ENCODE assay signal across 11 mouse cellular contexts in genomic region chr5:35073992-35074391, GRCm38 (mm10). TPM values are rescaled to one million over a fixed set of nuclear protein-coding genes. Genes with fewer than 3 reads are reported as not detected.
A peak's percentile ranks its signal among the peaks of the same experiment; 100 is the strongest.
DNase-seq lines count a peak whose midpoint lies in the region; ATAC-seq lines count a peak whose summit lies in the region.
"Had no signal": no experiment of that assay in that cellular context is flagged by ENCODE, and none has a peak within 500 bp of the region (broad histone marks: within the 10 kb centered on the region; RNA-seq: fewer than 3 reads in every experiment).

No protein-coding gene starts in this region.

- ATAC-seq in monocyte, adult 5-6 weeks (replicated peaks; ENCODE audit: insufficient number of reproducible peaks, low FRiP score, low TSS enrichment, poor library complexity, severe bottlenecking): no peak

- DNase-seq in testis, postnatal 10 days (ENCODE audit: low spot score): peak; percentile 57
- DNase-seq in testis, postnatal 14 days (ENCODE audit: low spot score): no peak
- DNase-seq in adrenal gland, postnatal 4 days (ENCODE audit: low spot score in 2 of 2): peak; percentile 22 to 55
- peak; percentile 71 to 83 for DNase-seq in gastrocnemius, adult 8-10 months (ENCODE audit: low spot score in 2 of 2)
- peak; percentile 47 for DNase-seq in urinary bladder, postnatal 14 days (ENCODE audit: low spot score)
- DNase-seq in embryo, embryonic 11 days: no peak
- DNase-seq in B cell, adult 2 months: no peak
- DNase-seq: thymus, postnatal 36 days had no signal

RNA-seq across cellular contexts. Expression of gene Dok7, which starts 17.4 kb away (rescaled TPM):
- total RNA-seq in adrenal gland, postnatal 4 days (2021): 10 to 100 TPM; 13.0 to 13.1 TPM
- 10 to 100 TPM; 15.8 to 22.5 (median 19.8) TPM for total RNA-seq in gastrocnemius, adult 8-10 months (2022)
- not detected in 3 replicates for total RNA-seq in monocyte, adult 5-6 weeks (2017)
- total RNA-seq: G1E; granulocyte monocyte progenitor cell, adult 5-6 weeks had no signal

RNA-seq across cellular contexts. Expression of gene Lrpap1, which starts 31.6 kb away (rescaled TPM):
- total RNA-seq in adrenal gland, postnatal 4 days (2021): 100 to 1,000 TPM; 109 to 129 TPM
- 10 to 100 TPM; 18.0 to 28.7 (median 22.3) TPM for total RNA-seq in gastrocnemius, adult 8-10 months (2022)
- total RNA-seq in monocyte, adult 5-6 weeks (2017): 61.2 to 83.5 TPM (median 62.8 TPM) in 3 replicates

RNA-seq across cellular contexts. Expression of gene Hgfac, which starts 32.7 kb away (rescaled TPM):
- total RNA-seq in adrenal gland, postnatal 4 days (2021): 10 to 100 TPM in 1 of 2 experiments, 1 to 10 TPM in 1; 5.6 to 39.9 TPM
- under 1 TPM in 1 of 4 experiments, not detected in 3; 0.45 TPM for total RNA-seq in gastrocnemius, adult 8-10 months (2022)
- not detected in 3 replicates for total RNA-seq in monocyte, adult 5-6 weeks (2017)

Comparison
In these comparisons a context has a peak if more than half of its experiments do, and no peak if none do; other contexts are left out.
1. DNase-seq: peak in testis, postnatal 10 days (single experiment), adrenal gland, postnatal 4 days (2 of 2), gastrocnemius, adult 8-10 months (2 of 2) and urinary bladder, postnatal 14 days (single experiment); none in testis, postnatal 14 days (single experiment), embryo, embryonic 11 days (single experiment) and B cell, adult 2 months (0 of 2).
2. RNA of gene Dok7, which starts 17.4 kb away (total RNA-seq): 15.8 to 22.5 TPM in gastrocnemius, adult 8-10 months and 13.0 to 13.1 TPM in adrenal gland, postnatal 4 days; not detected in monocyte, adult 5-6 weeks; every median in the first group is over 10 times any median in the second.